Mouse (Mus musculus): ENCODE results near the gene Hsd17b13. TPM values are rescaled to one million over a fixed set of nuclear protein-coding genes. Genes with fewer than 3 reads are reported as not detected.

Gene Hsd17b13
- polyA plus RNA-seq, 1 experiment = 5.7 TPM

DNA sequence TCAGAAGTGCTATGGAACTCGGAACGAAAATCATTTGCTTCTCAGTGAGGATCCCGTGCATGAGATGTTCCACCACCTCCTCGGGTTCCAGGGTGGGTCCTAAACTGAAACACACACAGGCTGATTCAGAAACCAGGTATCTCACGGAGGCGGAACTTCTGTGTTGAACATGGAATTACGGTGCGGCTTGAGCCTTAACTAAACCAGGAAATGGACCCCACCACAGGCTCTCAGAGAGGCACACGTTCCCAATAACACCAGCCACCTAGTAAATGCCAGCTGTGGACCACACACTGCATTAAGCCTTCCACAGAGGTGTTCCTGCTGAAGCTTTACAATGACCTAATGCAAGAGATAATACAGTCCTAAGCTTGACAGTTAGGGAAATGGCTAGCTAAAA, 15.6 kb upstream of the Hsd17b13 start:
- no peaks in the 10 kb centered on the region for H3K4me1 ChIP-seq (ENCODE audit: control insufficient read depth, insufficient read depth, insufficient read length, low read length)
- H3K27me3 ChIP-seq (ENCODE audit: control insufficient read depth, insufficient read depth, low read length) = no peaks in the 10 kb centered on the region
- H3K27ac ChIP-seq (ENCODE audit: insufficient read depth, low read depth, low read length) = no peak overlapping the region
- no peak for TF ChIP-seq POLR2A (IDR thresholded peaks at IDR 0.05; ENCODE audit: low read depth, low read length)
- H3K4me3 ChIP-seq (ENCODE audit: low read depth, low read length) = no peak overlapping the region
- WGBS = 92% methylated on average over 9 of the region's 9 CpGs
- peaks cover 29% of the 10 kb centered on the region for H3K36me3 ChIP-seq (ENCODE audit: control insufficient read depth, insufficient read depth, low read length)

DNA sequence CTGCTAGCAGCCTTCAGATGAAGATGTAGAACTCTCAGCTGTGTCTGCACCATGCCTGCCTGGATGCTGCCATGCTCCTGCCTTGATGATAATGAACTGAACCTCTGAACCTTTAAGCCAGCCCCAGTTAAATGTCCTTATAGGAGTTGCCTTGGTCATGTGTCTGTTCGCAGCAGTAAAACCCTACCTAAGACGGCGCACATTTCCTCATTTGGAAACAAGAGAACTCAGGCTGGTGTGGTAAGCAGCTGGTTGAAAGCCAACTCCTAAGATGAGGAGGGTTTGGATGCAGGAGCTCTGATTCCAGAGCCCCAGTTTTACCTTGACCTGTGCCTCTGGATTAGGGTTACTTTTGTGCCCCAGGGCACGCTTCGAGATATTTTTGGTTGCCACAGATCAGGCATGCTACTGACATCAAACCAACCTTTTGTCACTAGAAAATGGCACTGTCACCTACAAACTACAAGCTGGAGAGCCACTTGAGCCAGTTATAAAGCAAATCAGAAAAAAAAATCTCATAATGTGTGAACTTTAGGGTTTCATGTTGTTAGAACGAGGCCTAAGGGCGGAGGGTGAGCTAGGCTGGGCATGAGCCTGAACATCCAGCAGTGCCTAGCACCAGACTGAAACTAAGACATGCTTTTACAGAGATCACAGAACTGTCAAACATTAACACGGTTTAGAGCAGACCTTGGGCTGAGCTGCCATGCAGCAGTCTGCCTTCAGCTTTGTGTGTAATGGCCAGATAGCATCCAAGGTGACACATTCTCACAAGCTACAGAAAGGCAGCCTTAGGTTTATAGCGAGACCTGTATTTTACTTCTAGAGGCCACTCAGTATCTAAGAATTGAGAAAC, 3.7 kb upstream of the Hsd17b13 start:
- TF ChIP-seq POLR2A (IDR thresholded peaks at IDR 0.05; ENCODE audit: low read depth, low read length) (no peak), CTCF (IDR thresholded peaks at IDR 0.05; ENCODE audit: extremely low read depth, insufficient read length, insufficient replicate concordance, low read depth, low read length) (no peak)
- H3K4me3 ChIP-seq (ENCODE audit: low read depth, low read length) = no peak overlapping the region
- no peaks in the 10 kb centered on the region for H3K27me3 ChIP-seq (ENCODE audit: control insufficient read depth, insufficient read depth, low read length)
- no peaks in the 10 kb centered on the region for H3K36me3 ChIP-seq (ENCODE audit: control insufficient read depth, insufficient read depth, low read length)
- 46% methylated on average over 9 of the region's 9 CpGs for WGBS
- peaks cover 8% of the 10 kb centered on the region; the same call in 1 of the 2 replicates for H3K4me1 ChIP-seq (ENCODE audit: control insufficient read depth, insufficient read depth, insufficient read length, low read length)
- H3K27ac ChIP-seq (ENCODE audit: insufficient read depth, low read depth, low read length) = no peak overlapping the region

DNA sequence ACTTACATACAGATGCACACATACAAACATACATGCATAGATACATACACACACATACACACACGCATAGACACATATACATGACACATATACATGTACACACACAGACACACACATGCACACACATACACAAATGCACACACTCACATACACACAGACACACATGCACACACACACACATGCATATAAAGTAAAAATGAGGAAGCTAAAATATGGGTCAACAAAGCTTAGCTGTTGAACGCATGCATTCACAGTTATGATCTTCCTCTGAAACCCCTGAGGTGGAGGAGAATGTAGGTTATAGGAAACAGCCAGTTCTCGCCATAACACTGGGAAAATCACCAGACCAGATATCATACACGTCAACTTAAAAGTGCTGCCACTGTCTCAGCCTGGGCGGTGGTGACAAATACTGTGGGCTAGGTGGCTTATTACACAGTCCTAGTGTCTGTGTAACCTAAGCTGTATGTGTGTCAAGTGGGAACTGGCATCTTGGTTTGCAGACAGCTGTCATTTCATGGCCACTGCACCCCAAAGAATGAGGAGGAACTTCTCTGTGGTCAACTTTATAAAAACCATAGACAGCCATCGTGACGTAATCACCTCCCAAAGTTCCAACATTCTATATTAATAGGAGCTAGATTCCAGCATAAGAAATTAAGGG, 829 bp upstream of the Hsd17b13 start:
- Histone ChIP-seq H3K27me3 (ENCODE audit: control insufficient read depth, insufficient read depth, low read length) (no peaks in the 10 kb centered on the region), H3K27ac (ENCODE audit: insufficient read depth, low read depth, low read length) (no peak overlapping the region), H3K36me3 (ENCODE audit: control insufficient read depth, insufficient read depth, low read length) (no peaks in the 10 kb centered on the region), H3K4me3 (ENCODE audit: low read depth, low read length) (no peak overlapping the region), H3K4me1 (ENCODE audit: control insufficient read depth, insufficient read depth, insufficient read length, low read length) (peaks cover 8% of the 10 kb centered on the region; the same call in 1 of the 2 replicates)
- TF ChIP-seq CTCF (IDR thresholded peaks at IDR 0.05; ENCODE audit: extremely low read depth, insufficient read length, insufficient replicate concordance, low read depth, low read length) (no peak), POLR2A (IDR thresholded peaks at IDR 0.05; ENCODE audit: low read depth, low read length) (no peak)
- WGBS = 86% methylated on average over 7 of the region's 7 CpGs

DNA sequence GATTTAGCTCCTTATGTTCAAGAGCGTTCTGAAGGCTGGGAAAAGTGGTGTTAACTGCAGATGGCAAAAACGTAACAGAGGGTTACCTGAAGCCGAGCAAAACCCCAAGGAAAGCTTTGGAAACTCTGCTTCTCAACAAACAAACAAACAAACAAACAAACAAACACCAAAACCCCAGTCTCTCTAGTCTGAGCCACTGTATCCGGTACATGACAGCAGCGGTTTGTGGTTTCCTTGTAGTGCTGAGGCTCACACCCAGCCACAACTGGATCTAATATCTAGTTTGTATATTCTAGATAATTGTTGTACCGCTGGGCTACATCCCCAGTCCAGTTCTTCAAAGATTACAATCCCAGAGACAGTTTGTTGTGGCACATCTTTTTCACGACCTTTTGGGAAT, 1.5 kb downstream of the Hsd17b13 start:
- H3K27me3 ChIP-seq (ENCODE audit: control insufficient read depth, insufficient read depth, low read length) = no peaks in the 10 kb centered on the region
- peaks cover 8% of the 10 kb centered on the region; the same call in 1 of the 2 replicates for H3K4me1 ChIP-seq (ENCODE audit: control insufficient read depth, insufficient read depth, insufficient read length, low read length)
- no peak overlapping the region for H3K27ac ChIP-seq (ENCODE audit: insufficient read depth, low read depth, low read length)
- TF ChIP-seq POLR2A (IDR thresholded peaks at IDR 0.05; ENCODE audit: low read depth, low read length) = no peak
- no peak for TF ChIP-seq CTCF (IDR thresholded peaks at IDR 0.05; ENCODE audit: extremely low read depth, insufficient read length, insufficient replicate concordance, low read depth, low read length)
- no peak overlapping the region for H3K4me3 ChIP-seq (ENCODE audit: low read depth, low read length)
- 79% methylated on average over 7 of the region's 7 CpGs for WGBS
- H3K36me3 ChIP-seq (ENCODE audit: control insufficient read depth, insufficient read depth, low read length) = no peaks in the 10 kb centered on the region

DNA sequence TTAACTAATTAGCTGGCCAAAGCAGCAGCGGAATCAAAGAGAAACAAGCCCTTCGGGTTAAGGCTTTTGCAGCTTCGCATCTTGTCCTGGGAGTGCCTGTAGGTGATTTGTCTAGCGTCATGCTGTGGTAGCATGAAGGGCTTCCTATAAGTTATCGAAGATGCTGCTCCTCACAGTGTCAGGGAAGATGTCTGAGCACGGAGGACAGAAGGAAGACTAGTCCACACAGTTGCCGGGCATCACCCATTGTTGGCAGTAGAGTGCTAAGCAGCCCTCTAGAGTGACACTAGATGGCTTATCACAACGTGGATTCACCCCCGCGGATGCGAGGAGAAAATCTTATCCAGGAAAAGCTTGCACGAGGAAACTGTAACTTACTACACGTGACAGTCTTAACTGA, 4.4 kb downstream of the Hsd17b13 start:
- no peak overlapping the region for H3K27ac ChIP-seq (ENCODE audit: insufficient read depth, low read depth, low read length)
- no peaks in the 10 kb centered on the region for H3K36me3 ChIP-seq (ENCODE audit: control insufficient read depth, insufficient read depth, low read length)
- no peak overlapping the region for H3K4me3 ChIP-seq (ENCODE audit: low read depth, low read length)
- H3K4me1 ChIP-seq (ENCODE audit: control insufficient read depth, insufficient read depth, insufficient read length, low read length) = 0 out of 2 replicates have a peak, but pooled peaks cover 2% of the 10 kb centered on the region
- H3K27me3 ChIP-seq (ENCODE audit: control insufficient read depth, insufficient read depth, low read length) = no peaks in the 10 kb centered on the region
- 56% methylated on average over 13 of the region's 13 CpGs for WGBS
- TF ChIP-seq POLR2A (IDR thresholded peaks at IDR 0.05; ENCODE audit: low read depth, low read length) (no peak), CTCF (IDR thresholded peaks at IDR 0.05; ENCODE audit: extremely low read depth, insufficient read length, insufficient replicate concordance, low read depth, low read length) (no peak)

DNA sequence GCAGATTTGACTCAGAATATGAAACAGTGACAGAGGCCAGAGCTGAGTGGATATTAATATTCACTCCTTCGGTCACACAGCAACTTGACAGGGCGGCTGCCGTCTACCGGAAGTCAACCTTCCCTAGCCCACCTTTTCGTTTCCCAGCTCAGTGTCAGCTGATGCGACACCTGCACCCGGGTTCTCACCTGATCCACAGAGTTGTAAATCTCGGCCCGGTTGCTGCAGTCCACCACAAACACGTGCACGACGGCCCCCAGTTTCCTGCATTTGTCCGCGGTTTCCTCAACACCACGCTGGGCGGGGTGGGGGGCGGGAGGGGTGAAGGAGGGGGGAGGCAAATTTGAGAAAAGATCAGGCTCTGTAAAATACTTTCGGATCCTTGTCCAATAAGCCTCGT, 4.8 kb downstream of the Hsd17b13 start:
- no peaks in the 10 kb centered on the region for H3K27me3 ChIP-seq (ENCODE audit: control insufficient read depth, insufficient read depth, low read length)
- no peaks in the 10 kb centered on the region for H3K36me3 ChIP-seq (ENCODE audit: control insufficient read depth, insufficient read depth, low read length)
- H3K27ac ChIP-seq (ENCODE audit: insufficient read depth, low read depth, low read length) = no peak overlapping the region
- 67% methylated on average over 19 of the region's 19 CpGs for WGBS
- H3K4me3 ChIP-seq (ENCODE audit: low read depth, low read length) = peak overlapping the region; percentile 20
- H3K4me1 ChIP-seq (ENCODE audit: control insufficient read depth, insufficient read depth, insufficient read length, low read length) = 0 out of 2 replicates have a peak, but pooled peaks cover 2% of the 10 kb centered on the region
- TF ChIP-seq CTCF (IDR thresholded peaks at IDR 0.05; ENCODE audit: extremely low read depth, insufficient read length, insufficient replicate concordance, low read depth, low read length) (no peak), POLR2A (IDR thresholded peaks at IDR 0.05; ENCODE audit: low read depth, low read length) (no peak)

DNA sequence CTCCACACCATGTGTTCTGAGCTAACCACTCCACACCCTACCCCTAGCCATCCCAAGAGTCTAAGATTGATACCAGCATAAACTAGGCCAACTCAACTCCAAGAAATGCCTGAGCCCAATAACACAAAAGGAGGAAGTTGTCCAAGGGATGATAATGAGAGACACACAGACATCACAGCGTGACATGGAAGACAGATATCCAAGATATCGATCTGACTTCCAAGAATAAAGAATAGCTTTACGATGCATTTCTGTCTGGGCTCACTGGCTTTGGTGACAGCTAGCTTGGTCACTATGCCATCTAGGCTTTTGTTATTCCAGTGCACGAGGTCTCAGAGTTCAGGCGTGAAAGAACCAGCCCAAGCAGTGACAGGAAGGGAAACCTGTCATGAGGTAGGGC, 6.2 kb downstream of the Hsd17b13 start:
- Histone ChIP-seq H3K27ac (ENCODE audit: insufficient read depth, low read depth, low read length) (no peak overlapping the region), H3K4me3 (ENCODE audit: low read depth, low read length) (no peak overlapping the region), H3K4me1 (ENCODE audit: control insufficient read depth, insufficient read depth, insufficient read length, low read length) (0 out of 2 replicates have a peak, but pooled peaks cover 2% of the 10 kb centered on the region), H3K27me3 (ENCODE audit: control insufficient read depth, insufficient read depth, low read length) (no peaks in the 10 kb centered on the region), H3K36me3 (ENCODE audit: control insufficient read depth, insufficient read depth, low read length) (no peaks in the 10 kb centered on the region)
- 82% methylated on average over 5 of the region's 5 CpGs for WGBS
- TF ChIP-seq POLR2A (IDR thresholded peaks at IDR 0.05; ENCODE audit: low read depth, low read length) (no peak), CTCF (IDR thresholded peaks at IDR 0.05; ENCODE audit: extremely low read depth, insufficient read length, insufficient replicate concordance, low read depth, low read length) (no peak)

Data from small intestine, adult 2 months (tissue).